Mouse (Mus musculus): Measurements from ENCODE around the gene Dgkq.

The Dgkq gene

DNA sequence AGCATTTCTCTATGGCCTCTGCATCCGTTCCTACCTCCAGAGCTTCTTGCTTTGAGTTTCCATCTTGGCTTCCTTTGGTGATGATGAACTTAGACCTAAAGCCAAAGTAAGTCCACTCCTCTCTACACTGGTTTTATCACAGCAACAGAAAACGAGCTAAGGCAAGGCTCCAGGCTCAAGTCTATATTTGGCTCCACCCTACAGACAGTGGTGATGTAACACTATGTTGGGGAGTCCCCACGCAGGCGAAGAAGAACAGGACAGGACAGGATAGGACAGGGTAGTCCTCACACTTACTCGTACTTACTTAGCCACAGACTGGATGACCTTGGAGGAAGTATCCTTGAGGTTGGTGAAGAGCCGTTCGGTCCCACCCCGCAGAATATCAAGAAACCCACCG is 66.9 kb downstream of the Dgkq start:
- DNase-seq (ENCODE audit: low spot score in 2 of 2): no peak

GRCm38 (mm10) chr5:108599923-108600322 is 69.5 kb downstream of the Dgkq start:
- DNase-seq (ENCODE audit: low spot score in 2 of 2): no peak

Measured in urinary bladder, postnatal 36 days (tissue).